Mouse (Mus musculus) kidney, embryonic 14.5 days (tissue): ENCODE data around the gene AI661453. TPM values are rescaled to one million over a fixed set of nuclear protein-coding genes. Genes with fewer than 3 reads are reported as not detected.

Source experiments
- ATAC-seq: fragments of 200-750 bp; cut with Nextera tagmentation; 2 replicates; pipeline ENCODE4 v1.8.0; 2017; ENCODE audit warnings: moderate number of reproducible peaks, mild to moderate bottlenecking, moderate TSS enrichment, moderate library complexity; ENCODE audit not compliant: low FRiP score, low TSS enrichment
- H3K27ac ChIP-seq: fragments of 300-500 bp; sonication (generic); 2 replicates; pipeline ENCODE4 v1.5.1; 2014; ENCODE audit warnings: low read depth, mild to moderate bottlenecking, low read length, moderate library complexity, mixed read lengths
- H3K27me3 ChIP-seq: fragments of 300-500 bp; sonication (generic); 2 replicates; pipeline ENCODE4 v1.6.1; 2014; ENCODE audit warnings: mild to moderate bottlenecking, low read length; ENCODE audit not compliant: control insufficient read depth, insufficient read depth
- H3K36me3 ChIP-seq: fragments of 300-500 bp; sonication (generic); 2 replicates; pipeline ENCODE4 v1.6.1; 2014; ENCODE audit warnings: low read length, mixed read lengths; ENCODE audit not compliant: control insufficient read depth, insufficient read depth
- H3K4me1 ChIP-seq: fragments of 300-500 bp; sonication (generic); 2 replicates; pipeline ENCODE4 v1.6.1; 2014; ENCODE audit warnings: low read length, mixed read lengths; ENCODE audit not compliant: control insufficient read depth, insufficient read depth
- H3K4me2 ChIP-seq: fragments of 300-500 bp; sonication (generic); replicated peaks from 2 replicates; pipeline ENCODE4 v1.6.1; 2014; ENCODE audit warnings: low read depth, mild to moderate bottlenecking, low read length
- H3K4me3 ChIP-seq: fragments of 300-500 bp; sonication (generic); 2 replicates; pipeline ENCODE4 v1.5.1; 2014; ENCODE audit warnings: mild to moderate bottlenecking, low read length
- H3K9ac ChIP-seq: fragments of 300-500 bp; sonication (generic); 2 replicates; pipeline ENCODE4 v1.6.1; 2014; ENCODE audit warnings: low read depth, mild to moderate bottlenecking, low read length, moderate library complexity
- H3K9me3 ChIP-seq: fragments of 300-500 bp; sonication (generic); 2 replicates; pipeline ENCODE4 v1.6.1; 2016; ENCODE audit warnings: low read length; ENCODE audit not compliant: control insufficient read depth
- WGBS: fragments of 180-500 bp; shearing (Covaris S2); extraction: QIAGEN DNeasy Blood & Tissue Kit; methylation state at CpG from one replicate; pipeline ENCODE4 v1.1.7; 2014; 5-methylcytosine and 5-hydroxymethylcytosine counted together
- polyA plus RNA-seq: library from polyadenylated mRNA; unstranded; fragments of >200 nt; fragmentation: Nextera tagmentation; extraction: Ambion mirVana; gene quantifications from 2 replicates; pipeline ENCODE4 v1.2.1, GENCODE M21; 2014

Gene AI661453
- polyA plus RNA-seq, 1 experiment from 2014 or later = 1.6 TPM

DNA sequence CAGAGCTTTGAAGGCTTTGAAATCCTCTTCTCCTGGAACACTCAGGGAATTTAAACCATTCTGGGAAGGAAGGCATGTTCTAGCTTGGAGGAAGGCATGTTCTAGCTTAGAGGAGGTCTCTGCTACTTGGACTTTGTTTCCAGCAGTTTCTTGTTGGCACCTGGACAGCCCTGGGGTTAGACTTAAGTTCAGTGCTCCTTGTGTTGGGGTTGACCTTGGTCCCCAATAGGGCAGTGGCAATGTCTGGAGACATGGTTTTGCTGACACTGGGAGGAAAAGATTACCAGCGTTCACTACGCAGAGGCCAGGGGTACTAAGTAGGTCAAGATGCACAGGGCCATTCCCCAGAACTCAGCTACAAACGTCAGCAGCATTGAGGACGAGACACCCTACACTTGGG lies 38.8 kb downstream of the AI661453 start:
- H3K4me2 ChIP-seq = no peak overlapping the region
- H3K36me3 ChIP-seq = no peaks in the 10 kb centered on the region
- H3K9me3 ChIP-seq = no peaks in the 10 kb centered on the region
- no peaks in the 10 kb centered on the region for H3K27me3 ChIP-seq
- 0 out of 2 replicates have a peak, but pooled peaks cover 6% of the 10 kb centered on the region for H3K4me1 ChIP-seq
- no peak for ATAC-seq
- WGBS = 93% methylated on average over 4 of the region's 4 CpGs
- no peak overlapping the region for H3K27ac ChIP-seq
- H3K9ac ChIP-seq = no peak overlapping the region
- H3K4me3 ChIP-seq = no peak overlapping the region

DNA sequence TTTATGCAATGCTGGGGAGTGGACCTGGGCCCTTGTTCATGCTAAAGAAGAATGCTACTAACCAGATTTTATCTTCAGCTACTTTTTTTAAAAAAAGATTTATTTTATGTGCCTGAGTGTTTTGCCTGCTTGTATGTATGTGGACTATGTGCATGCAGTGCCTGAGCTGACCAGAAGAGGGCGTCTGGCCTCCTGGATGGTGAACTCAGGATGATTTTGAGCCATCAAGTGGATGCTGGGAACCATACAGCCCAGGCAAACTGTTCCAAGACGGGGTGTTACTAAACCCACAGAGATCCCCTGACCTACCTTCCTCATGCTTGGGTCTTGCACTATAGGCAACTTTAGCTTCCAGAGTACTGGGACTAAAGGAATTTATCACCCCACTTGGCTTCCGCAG lies 39.3 kb downstream of the AI661453 start:
- ATAC-seq = no peak
- no peaks in the 10 kb centered on the region for H3K9me3 ChIP-seq
- H3K4me3 ChIP-seq = no peak overlapping the region
- WGBS = 64% methylated on average over 3 of the region's 3 CpGs
- 0 out of 2 replicates have a peak, but pooled peaks cover 6% of the 10 kb centered on the region for H3K4me1 ChIP-seq
- H3K27me3 ChIP-seq = no peaks in the 10 kb centered on the region
- H3K27ac ChIP-seq = no peak overlapping the region
- H3K9ac ChIP-seq = no peak overlapping the region
- no peak overlapping the region for H3K4me2 ChIP-seq
- no peaks in the 10 kb centered on the region for H3K36me3 ChIP-seq

DNA sequence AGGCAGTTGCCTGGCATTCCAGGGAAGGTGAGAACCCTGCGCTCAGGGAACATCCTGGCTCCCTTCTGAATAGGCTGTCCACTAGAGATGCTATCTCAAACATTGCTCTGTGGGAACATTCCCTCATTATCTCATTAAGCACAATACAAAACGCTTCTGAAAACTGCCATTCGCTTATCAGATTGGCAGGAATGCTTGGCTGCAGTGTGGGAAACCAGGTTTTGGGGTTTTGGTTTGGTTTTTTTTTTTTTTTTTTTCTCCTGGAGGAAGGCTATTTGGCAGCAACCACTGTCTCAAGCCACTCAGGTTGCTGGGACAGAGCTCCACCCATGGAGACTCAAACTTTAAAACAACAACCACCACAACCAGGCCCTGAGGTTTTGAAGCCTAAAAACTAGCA lies 43.5 kb downstream of the AI661453 start:
- Histone ChIP-seq H3K9me3 (no peaks in the 10 kb centered on the region), H3K4me2 (no peak overlapping the region), H3K4me3 (no peak overlapping the region), H3K27ac (no peak overlapping the region), H3K9ac (no peak overlapping the region), H3K36me3 (no peaks in the 10 kb centered on the region), H3K4me1 (peaks cover 8% of the 10 kb centered on the region), H3K27me3 (no peaks in the 10 kb centered on the region)
- WGBS = 52% methylated on average over 3 of the region's 3 CpGs
- no peak for ATAC-seq

DNA sequence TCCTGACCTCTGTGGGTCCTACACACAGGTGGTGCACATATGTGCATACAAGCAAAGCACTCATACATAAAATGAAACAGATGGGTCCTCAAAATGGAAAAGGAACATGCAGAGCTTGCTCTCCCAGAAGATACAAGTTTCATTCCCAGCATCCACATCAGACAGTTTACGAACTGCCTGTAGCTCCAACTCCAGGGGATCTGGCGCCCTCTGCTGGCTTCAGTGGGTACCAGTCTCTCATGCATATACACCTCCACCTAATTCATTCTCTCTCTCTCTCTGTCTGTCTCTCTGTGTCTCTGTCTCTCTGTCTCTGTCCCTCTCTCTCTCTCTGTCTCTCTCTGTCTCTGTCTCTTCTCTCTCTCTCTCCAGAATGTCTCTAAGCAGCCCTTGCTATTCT lies 46.0 kb downstream of the AI661453 start:
- no peak overlapping the region for H3K4me2 ChIP-seq
- no peak for ATAC-seq
- 57% methylated on average over 2 of the region's 2 CpGs for WGBS
- H3K9ac ChIP-seq = no peak overlapping the region
- H3K9me3 ChIP-seq = no peaks in the 10 kb centered on the region
- H3K27me3 ChIP-seq = no peaks in the 10 kb centered on the region
- H3K36me3 ChIP-seq = 0 out of 2 replicates have a peak, but pooled peaks cover under 1% of the 10 kb centered on the region
- H3K4me1 ChIP-seq = peaks cover 12% of the 10 kb centered on the region
- no peak overlapping the region for H3K4me3 ChIP-seq
- H3K27ac ChIP-seq = no peak overlapping the region

DNA sequence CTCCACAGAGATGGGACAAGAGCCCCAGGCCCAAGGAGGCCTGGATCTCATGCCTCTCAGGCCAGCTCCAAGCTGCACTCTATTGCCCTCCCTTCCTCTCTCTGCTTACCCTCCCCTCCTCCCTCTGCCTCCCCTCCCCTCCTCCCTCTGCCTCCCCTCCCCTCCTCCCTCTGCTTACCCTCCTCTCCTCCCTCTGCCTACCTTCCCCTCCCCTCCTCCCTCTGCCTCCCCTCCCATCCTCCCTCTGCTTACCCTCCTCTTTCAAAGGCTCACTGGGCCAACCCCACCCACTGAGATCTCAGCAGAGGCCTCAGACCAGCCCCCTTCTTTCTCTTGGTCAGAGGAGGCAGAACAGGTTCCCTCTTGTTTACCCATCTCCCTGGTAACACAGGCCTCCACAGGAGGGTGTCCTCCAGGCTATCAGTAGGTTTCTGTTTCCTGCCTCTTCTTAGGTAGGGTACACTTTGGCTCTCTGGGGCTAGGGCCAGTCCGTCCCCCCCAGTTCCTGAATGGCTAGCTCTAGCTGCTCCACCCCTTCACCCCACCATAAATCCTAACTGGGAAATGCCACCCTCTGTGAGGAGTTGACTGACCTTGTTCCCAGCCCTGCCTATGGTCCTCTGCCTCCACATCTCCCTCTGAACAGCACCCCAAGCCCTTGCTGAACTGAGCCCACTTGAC lies 48.0 kb downstream of the AI661453 start:
- H3K27ac ChIP-seq = peak overlapping the region; percentile 80
- peak; percentile 80 for ATAC-seq
- peaks cover 16% of the 10 kb centered on the region for H3K36me3 ChIP-seq
- H3K9ac ChIP-seq = no peak overlapping the region
- WGBS = 0% methylated on average over 1 of the region's 1 CpGs
- H3K4me1 ChIP-seq = peaks cover 12% of the 10 kb centered on the region
- H3K4me3 ChIP-seq = no peak overlapping the region
- no peaks in the 10 kb centered on the region for H3K9me3 ChIP-seq
- H3K27me3 ChIP-seq = no peaks in the 10 kb centered on the region
- H3K4me2 ChIP-seq = no peak overlapping the region

DNA sequence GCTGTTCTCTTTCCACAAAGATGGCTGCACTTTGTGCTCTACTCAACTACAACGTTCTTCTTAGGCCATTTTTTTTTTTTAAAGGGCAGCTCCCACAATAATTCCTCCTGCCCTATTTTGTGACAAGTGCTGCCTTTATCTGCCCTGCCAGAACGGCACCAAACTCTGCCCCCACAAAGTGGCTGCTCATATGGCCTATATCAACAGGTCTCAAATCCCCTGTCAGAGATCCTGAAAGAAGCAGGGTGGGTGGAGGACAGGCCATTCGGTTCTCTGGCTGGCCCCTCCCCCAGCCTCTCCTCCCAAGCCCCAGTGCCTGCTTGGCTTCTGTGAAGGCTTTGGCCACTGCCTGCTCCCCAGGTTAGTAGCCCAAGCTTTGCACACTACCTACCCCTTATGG lies 48.6 kb downstream of the AI661453 start:
- no peak overlapping the region for H3K9ac ChIP-seq
- peak overlapping the region; percentile 80 for H3K27ac ChIP-seq
- H3K27me3 ChIP-seq = no peaks in the 10 kb centered on the region
- no peak overlapping the region for H3K4me3 ChIP-seq
- H3K36me3 ChIP-seq = peaks cover 22% of the 10 kb centered on the region
- 5% methylated on average over 3 of the region's 3 CpGs for WGBS
- H3K4me2 ChIP-seq = no peak overlapping the region
- no peak for ATAC-seq
- H3K4me1 ChIP-seq = peaks cover 12% of the 10 kb centered on the region
- H3K9me3 ChIP-seq = no peaks in the 10 kb centered on the region

DNA sequence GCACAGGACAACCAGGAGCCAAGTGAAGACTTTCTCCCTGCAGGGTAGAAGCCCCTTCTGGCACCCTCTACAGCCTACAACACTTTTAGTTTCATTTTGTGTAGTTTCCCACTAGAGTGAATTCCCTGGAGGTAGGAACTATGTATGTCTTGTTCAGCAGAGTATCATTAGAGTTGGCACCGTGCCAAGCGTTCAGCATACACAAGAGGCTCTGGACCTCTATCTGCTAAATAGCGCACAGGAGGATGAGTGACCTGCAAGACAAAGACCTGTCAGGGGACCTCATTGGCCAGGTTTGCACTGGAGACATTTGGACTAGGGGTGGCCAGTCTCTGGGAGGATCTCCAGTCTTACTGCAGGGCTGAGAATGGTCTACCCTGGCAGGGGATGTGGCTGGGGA lies 49.4 kb downstream of the AI661453 start:
- H3K36me3 ChIP-seq = peaks cover 30% of the 10 kb centered on the region
- H3K4me3 ChIP-seq = no peak overlapping the region
- peaks cover 12% of the 10 kb centered on the region for H3K4me1 ChIP-seq
- H3K9ac ChIP-seq = no peak overlapping the region
- no peaks in the 10 kb centered on the region for H3K9me3 ChIP-seq
- 89% methylated on average over 3 of the region's 3 CpGs for WGBS
- no peaks in the 10 kb centered on the region for H3K27me3 ChIP-seq
- H3K4me2 ChIP-seq = no peak overlapping the region
- ATAC-seq = no peak
- H3K27ac ChIP-seq = no peak overlapping the region

DNA sequence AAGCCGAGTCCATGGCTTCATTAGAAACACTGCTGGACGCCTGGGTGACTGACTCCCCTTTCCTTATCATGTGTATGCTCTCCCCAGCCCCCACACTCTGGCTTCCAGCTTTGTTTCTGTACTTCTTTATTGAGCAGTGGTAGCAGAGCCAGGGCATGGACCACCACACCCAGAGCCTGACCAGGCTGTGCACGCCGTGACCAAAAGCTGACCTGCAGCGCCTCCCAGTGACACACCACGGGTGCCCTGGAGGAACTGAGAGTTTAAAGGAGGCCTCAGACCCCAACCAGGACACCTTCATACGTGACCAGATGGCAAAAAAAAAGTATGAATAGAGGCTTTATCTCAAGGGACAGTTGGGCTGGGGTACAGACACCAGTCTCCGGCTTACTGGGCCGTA lies 54.4 kb downstream of the AI661453 start:
- 84% methylated on average over 9 of the region's 9 CpGs for WGBS

DNA sequence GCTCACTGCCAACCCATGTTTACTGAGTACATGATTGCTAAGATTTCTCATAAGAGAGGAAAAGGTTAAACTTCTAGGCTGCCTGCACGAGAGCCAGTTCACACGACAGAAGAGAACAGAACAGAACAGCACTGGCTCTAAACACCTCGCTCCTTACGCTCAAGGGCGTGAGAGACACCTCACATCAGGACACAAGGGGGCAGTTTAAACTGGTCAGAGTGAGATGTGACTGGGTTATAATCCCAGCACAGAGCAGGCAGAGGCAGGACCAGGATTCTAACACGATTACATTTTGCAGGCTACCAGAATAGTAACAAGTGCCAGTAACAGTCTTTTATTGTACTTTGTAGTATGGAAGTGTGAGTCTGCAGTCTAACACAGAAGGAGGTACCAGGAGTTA lies 56.3 kb downstream of the AI661453 start:
- no peaks in the 10 kb centered on the region for H3K27me3 ChIP-seq
- WGBS = 81% methylated on average over 6 of the region's 6 CpGs
- no peak for ATAC-seq
- peaks cover 88% of the 10 kb centered on the region for H3K36me3 ChIP-seq
- H3K9me3 ChIP-seq = no peaks in the 10 kb centered on the region
- no peak overlapping the region for H3K27ac ChIP-seq
- no peak overlapping the region for H3K4me3 ChIP-seq
- no peak overlapping the region for H3K4me2 ChIP-seq
- no peaks in the 10 kb centered on the region for H3K4me1 ChIP-seq
- no peak overlapping the region for H3K9ac ChIP-seq

More for the DNA sequence above, 54.4 kb downstream of the AI661453 start:
- H3K4me3 ChIP-seq = no peak overlapping the region
- no peak overlapping the region for H3K27ac ChIP-seq
- no peaks in the 10 kb centered on the region for H3K27me3 ChIP-seq
- peaks cover 78% of the 10 kb centered on the region for H3K36me3 ChIP-seq
- no peak overlapping the region for H3K9ac ChIP-seq
- H3K4me2 ChIP-seq = no peak overlapping the region
- no peaks in the 10 kb centered on the region for H3K4me1 ChIP-seq
- no peaks in the 10 kb centered on the region for H3K9me3 ChIP-seq
- no peak for ATAC-seq
